Mouse (Mus musculus) forebrain, embryonic 10.5 days (tissue): ENCODE measurements around the gene Smok2a. TPM values are rescaled to one million over a fixed set of nuclear protein-coding genes. Genes with fewer than 3 reads are reported as not detected.
"Not testable (repeated sequence)": the region's sequence is repeated elsewhere in the genome, so short reads cannot be mapped to it uniquely, and the experiment has no call there.

Experiments used
- DNase-seq: peaks from one replicate; pipeline ENCODE4 v3.0.0-alpha.2; 2017; ENCODE audit warnings: low spot score; ENCODE audit errors: extremely low spot score
- H3K27ac ChIP-seq: fragments of 300-500 bp; sonication (generic); 2 replicates; pipeline ENCODE4 v1.5.1; 2016; ENCODE audit warnings: mild to moderate bottlenecking
- H3K27me3 ChIP-seq: fragments of 300-500 bp; sonication (generic); 2 replicates; pipeline ENCODE4 v1.6.1; 2016; ENCODE audit warnings: mild to moderate bottlenecking; ENCODE audit not compliant: poor library complexity, severe bottlenecking
- H3K36me3 ChIP-seq: fragments of 300-500 bp; sonication (generic); replicated peaks from 2 replicates; pipeline ENCODE4 v1.6.1; 2016; ENCODE audit warnings: mild to moderate bottlenecking, moderate library complexity
- H3K4me1 ChIP-seq: fragments of 300-500 bp; sonication (generic); 2 replicates; pipeline ENCODE4 v1.6.1; 2016
- H3K4me3 ChIP-seq: fragments of 300-500 bp; sonication (generic); 2 replicates; pipeline ENCODE4 v1.5.1; 2016; ENCODE audit warnings: mild to moderate bottlenecking, moderate library complexity
- H3K9me3 ChIP-seq: fragments of 300-500 bp; sonication (generic); 2 replicates; pipeline ENCODE4 v1.6.1; 2016; ENCODE audit warnings: mild to moderate bottlenecking, moderate library complexity
- WGBS: fragments of 180-500 bp; shearing (Covaris S2); methylation state at CpG from one replicate; pipeline ENCODE4 v1.1.7; 2016; 5-methylcytosine and 5-hydroxymethylcytosine counted together
- polyA plus RNA-seq: library from polyadenylated mRNA; unstranded; fragments of >200 nt; fragmentation: Nextera tagmentation; extraction: Ambion mirVana; gene quantifications from 2 replicates; pipeline ENCODE4 v1.2.1, GENCODE M21; 2016

The Smok2a gene
- polyA plus RNA-seq, 1 experiment from 2014 or later, result not detected

DNA sequence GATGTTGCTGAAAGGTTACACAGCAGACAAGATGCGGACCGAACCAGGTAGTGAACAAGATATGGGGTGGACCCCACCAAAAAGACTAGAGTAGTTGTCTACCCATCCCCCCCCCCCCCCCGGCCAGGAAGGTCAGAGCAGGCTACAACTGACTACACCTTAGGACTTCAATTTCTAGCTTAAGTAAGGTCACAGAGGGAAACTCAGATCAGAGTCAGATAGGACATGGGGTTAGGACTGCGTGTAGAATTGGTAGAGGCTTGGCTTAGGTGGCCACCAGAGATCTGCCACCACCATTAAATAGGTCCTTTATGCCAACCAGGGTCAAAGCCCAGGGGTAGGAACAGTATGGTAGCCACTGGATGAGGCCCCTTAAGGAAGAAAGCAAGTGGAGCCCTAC lies 18.5 kb downstream of the Smok2a start:
- H3K4me1 ChIP-seq, DNase-seq, H3K27ac ChIP-seq, H3K4me3 ChIP-seq, H3K36me3 ChIP-seq, H3K27me3 ChIP-seq: not testable (repeated sequence)
- WGBS, result 84% methylated on average over 4 of the region's 4 CpGs
- peaks cover 65% of the 10 kb centered on the region for H3K9me3 ChIP-seq

GRCm38 (mm10) chr17:13240807-13241727 lies 20.1 kb downstream of the Smok2a start:
- WGBS, result 86% methylated on average over 7 of the region's 13 CpGs
- not testable (repeated sequence) for H3K4me3 ChIP-seq, H3K27ac ChIP-seq, H3K36me3 ChIP-seq, H3K4me1 ChIP-seq, DNase-seq, H3K27me3 ChIP-seq
- peaks cover 49% of the 10 kb centered on the region for H3K9me3 ChIP-seq

DNA sequence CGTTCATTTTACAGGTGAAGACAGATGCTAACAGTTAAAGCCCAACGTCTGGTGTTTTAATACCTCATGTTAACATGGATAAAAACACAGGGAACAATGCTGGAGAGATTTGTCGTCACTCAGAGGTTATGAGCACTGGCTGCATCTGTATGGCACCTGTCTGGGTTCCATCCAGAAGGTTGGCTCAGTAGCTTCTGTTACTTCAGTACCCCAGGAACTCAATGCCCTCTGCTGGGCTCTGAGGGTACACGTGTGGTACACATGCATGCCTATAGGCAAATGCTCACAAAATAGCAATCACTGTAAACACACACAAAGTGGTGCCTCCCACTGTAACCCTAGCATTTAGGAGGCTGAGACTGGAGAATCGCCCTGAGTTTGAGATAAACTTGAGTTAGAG lies 33.8 kb downstream of the Smok2a start:
- H3K4me3 ChIP-seq, H3K27me3 ChIP-seq, H3K36me3 ChIP-seq, H3K27ac ChIP-seq, H3K4me1 ChIP-seq, DNase-seq: not testable (repeated sequence)
- peaks cover 20% of the 10 kb centered on the region for H3K9me3 ChIP-seq
- WGBS, result 57% methylated on average over 1 of the region's 5 CpGs

Other genes starting within 250 kb of the Smok2a start
- 140 and 149 TPM in 2 replicates for gene Wtap, start 227.0 kb upstream of the Smok2a start, polyA plus RNA-seq
- 109 TPM in 2 replicates for gene Sod2, start 214.3 kb upstream of the Smok2a start, polyA plus RNA-seq
- gene Gpr31b, start 168.9 kb upstream of the Smok2a start, polyA plus RNA-seq, result not detected in 2 replicates
- gene Tcp10b, start 160.1 kb upstream of the Smok2a start, polyA plus RNA-seq, result not detected in 2 replicates
- gene Unc93a, start 89.4 kb upstream of the Smok2a start, polyA plus RNA-seq, result not detected in 2 replicates
- not detected in 2 replicates for gene Smok2b, start 9.1 kb downstream of the Smok2a start, polyA plus RNA-seq
- not detected in 2 replicates for gene Tcp10c, start 133.4 kb downstream of the Smok2a start, polyA plus RNA-seq